ENCODE assay signal across 8 mouse cellular contexts in the genomic region with DNA sequence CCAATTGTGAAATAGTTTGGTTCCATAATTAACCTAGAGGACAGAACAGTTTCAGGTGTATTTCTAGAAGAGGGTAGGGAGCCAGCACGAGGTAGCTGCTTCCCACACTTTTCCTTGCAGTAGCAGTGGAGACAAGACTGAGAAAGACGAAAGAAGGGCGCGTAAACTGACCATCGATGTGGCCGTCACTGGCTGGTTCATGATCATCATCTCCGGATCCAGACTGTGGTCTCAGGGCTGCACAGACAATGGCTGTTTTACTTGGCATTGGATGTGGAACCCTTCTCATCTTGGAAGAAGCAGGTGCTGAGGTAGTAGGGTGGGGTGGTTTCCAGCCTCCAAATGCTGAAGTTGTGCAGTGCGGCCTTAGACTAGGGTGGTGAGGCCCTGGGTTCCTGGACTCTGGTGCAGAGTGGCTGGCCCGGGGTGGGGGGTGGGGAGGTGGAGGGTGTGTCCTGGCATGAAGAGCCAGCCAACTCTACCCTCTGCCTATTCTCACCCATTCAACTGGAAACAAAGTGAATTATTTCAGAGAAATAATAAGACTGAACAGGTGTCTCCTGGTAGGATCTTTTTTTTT. TPM values are rescaled to one million over a fixed set of nuclear protein-coding genes. Genes with fewer than 3 reads are reported as not detected.
A peak's percentile ranks its signal among the peaks of the same experiment; 100 is the strongest.
DNase-seq lines count a peak whose midpoint lies in the region; ATAC-seq and TF ChIP-seq lines count a peak whose summit lies in the region.

No protein-coding gene starts in this region.

- H3K4me1 ChIP-seq in heart, postnatal 0 days (ENCODE audit: control insufficient read depth, insufficient read depth), result 0 out of 2 replicates have a peak, but pooled peaks cover 5% of the 10 kb centered on the region
- H3K4me1 ChIP-seq in brown adipose tissue, adult 24 weeks (ENCODE audit: control insufficient read depth, insufficient read depth, insufficient read length, low read length), result no peaks in the 10 kb centered on the region
- 0 out of 2 replicates have a peak, but pooled peaks cover 7% of the 10 kb centered on the region for H3K4me1 ChIP-seq in hindbrain, postnatal 0 days (ENCODE audit: insufficient read depth, low read length)
- peaks cover 12% of the 10 kb centered on the region for H3K4me1 ChIP-seq in midbrain, embryonic 14.5 days (ENCODE audit: control insufficient read depth, insufficient read depth, low read length)

- peak overlapping the region; percentile 75 for H3K4me3 ChIP-seq in heart, postnatal 0 days (ENCODE audit: low read depth, low read length)
- H3K4me3 ChIP-seq in brown adipose tissue, adult 24 weeks (ENCODE audit: insufficient read depth, low read depth, low read length), result peak overlapping the region; percentile 86
- H3K4me3 ChIP-seq in hindbrain, postnatal 0 days (ENCODE audit: low read length), result peak overlapping the region; percentile 48
- peak overlapping the region; percentile 47 for H3K4me3 ChIP-seq in midbrain, embryonic 14.5 days (replicated peaks; ENCODE audit: low read depth, low read length)

- TF ChIP-seq EP300 in heart, postnatal 0 days (IDR thresholded peaks at IDR 0.05; ENCODE audit: low read depth), result no peak

- 40% methylated on average over 9 of the region's 9 CpGs for WGBS in heart, postnatal 0 days
- WGBS in hindbrain, postnatal 0 days, result 32% methylated on average over 9 of the region's 9 CpGs
- 35% methylated on average over 9 of the region's 9 CpGs for WGBS in midbrain, embryonic 14.5 days

- no peak for DNase-seq in heart, postnatal 0 days (ENCODE audit: low spot score)
- DNase-seq in heart, postnatal 10 days, result no peak
- DNase-seq in hindbrain, postnatal 0 days (ENCODE audit: low spot score), result no peak
- no peak for DNase-seq in midbrain, embryonic 14.5 days
- DNase-seq in yolk sac, embryonic 10.5 days (ENCODE audit: low spot score), result no peak
- DNase-seq in layer of hippocampus, postnatal 10 days (ENCODE audit: low spot score in 2 of 2), result no peak

- H3K9ac ChIP-seq in heart, postnatal 0 days (replicated peaks; ENCODE audit: low read depth, low read length), result peak overlapping the region; percentile 74; the same call in 1 of the 2 replicates
- peak overlapping the region; percentile 62; the same call in 1 of the 2 replicates for H3K9ac ChIP-seq in hindbrain, postnatal 0 days (replicated peaks; ENCODE audit: low read length)
- peak overlapping the region; percentile 77; the same call in 1 of the 2 replicates for H3K9ac ChIP-seq in midbrain, embryonic 14.5 days (replicated peaks; ENCODE audit: low read length)

- intact Hi-C loops in heart, postnatal 10 days (cut with DNase I), result loop anchor here (2.0 kb wide), 1 partner anchor 47 kb away; no protein-coding TSS in a partner anchor

- no peak overlapping the region for H3K27ac ChIP-seq in heart, postnatal 0 days (ENCODE audit: low read depth)
- H3K27ac ChIP-seq in brown adipose tissue, adult 24 weeks (replicated peaks; ENCODE audit: low read depth, low read length), result no peak overlapping the region
- H3K27ac ChIP-seq in hindbrain, postnatal 0 days, result peak overlapping the region; percentile 83; the same call in 1 of the 2 replicates
- H3K27ac ChIP-seq in midbrain, embryonic 14.5 days (replicated peaks; ENCODE audit: low read depth, low read length), result peak overlapping the region; percentile 93; the same call in 1 of the 2 replicates

- peak overlapping the region; percentile 72 for H3K4me2 ChIP-seq in heart, postnatal 0 days (ENCODE audit: low read depth, low read length)
- peak overlapping the region; percentile 68 for H3K4me2 ChIP-seq in hindbrain, postnatal 0 days (ENCODE audit: low read depth, low read length)
- H3K4me2 ChIP-seq in midbrain, embryonic 14.5 days (ENCODE audit: low read length), result peak overlapping the region; percentile 68

- H3K9me3 ChIP-seq in heart, postnatal 0 days (replicated peaks; ENCODE audit: control insufficient read depth, low read length), result no peaks in the 10 kb centered on the region
- H3K9me3 ChIP-seq in hindbrain, postnatal 0 days (ENCODE audit: low read length), result no peaks in the 10 kb centered on the region
- no peaks in the 10 kb centered on the region for H3K9me3 ChIP-seq in midbrain, embryonic 14.5 days (ENCODE audit: control insufficient read depth, low read length)

- no peaks in the 10 kb centered on the region for H3K36me3 ChIP-seq in heart, postnatal 0 days (replicated peaks; ENCODE audit: control insufficient read depth, insufficient read depth, low read length)
- H3K36me3 ChIP-seq in hindbrain, postnatal 0 days (ENCODE audit: insufficient read depth, low read length), result no peaks in the 10 kb centered on the region
- no peaks in the 10 kb centered on the region for H3K36me3 ChIP-seq in midbrain, embryonic 14.5 days (ENCODE audit: control insufficient read depth, insufficient read depth, low read length)

- ATAC-seq in heart, postnatal 0 days (ENCODE audit: insufficient read depth, low read depth), result no peak
- ATAC-seq in hindbrain, postnatal 0 days, result no peak; the same call in 1 of the 2 replicates
- ATAC-seq in midbrain, embryonic 14.5 days (ENCODE audit: low FRiP score, low TSS enrichment), result no peak
- ATAC-seq in frontal cortex, adult (ENCODE audit: low TSS enrichment), result no peak

- no peaks in the 10 kb centered on the region for H3K27me3 ChIP-seq in heart, postnatal 0 days (ENCODE audit: control insufficient read depth, insufficient read depth, low read length)
- H3K27me3 ChIP-seq in hindbrain, postnatal 0 days (ENCODE audit: insufficient read depth, low read length), result no peaks in the 10 kb centered on the region
- no peaks in the 10 kb centered on the region for H3K27me3 ChIP-seq in midbrain, embryonic 14.5 days (ENCODE audit: control insufficient read depth, insufficient read depth, low read length)

- no peak for TF ChIP-seq CTCF in heart, postnatal 0 days (IDR thresholded peaks at IDR 0.05; ENCODE audit: low read depth)
- TF ChIP-seq CTCF in hindbrain, postnatal 0 days (IDR thresholded peaks at IDR 0.05; ENCODE audit: low read depth), result no peak

RNA-seq across cellular contexts. Expression of a gene that starts 45.5 kb away (rescaled TPM):
- 18.2 and 21.8 TPM in 2 replicates for total RNA-seq in heart, postnatal 0 days (2014; rRNA removed; ENCODE audit: low replicate concordance)
- 6.7 and 8.3 TPM in 2 replicates for polyA plus RNA-seq in heart, postnatal 0 days (2015; fragmentation: Nextera tagmentation; extraction: Ambion mirVana)
- total RNA-seq in heart, postnatal 10 days (2021), result 10 to 100 TPM; 57.8 to 61.3 TPM
- 14.1 and 21.8 TPM in 2 replicates for polyA plus RNA-seq in brown adipose tissue, adult 24 weeks (2012; ENCODE audit: insufficient read depth, insufficient read length, missing spikeins)
- 41.0 and 42.9 TPM in 2 replicates for total RNA-seq in hindbrain, postnatal 0 days (2014; rRNA removed)
- 14.9 and 15.0 TPM in 2 replicates for polyA plus RNA-seq in hindbrain, postnatal 0 days (2015; fragmentation: Nextera tagmentation; extraction: Ambion mirVana)
- polyA plus RNA-seq in midbrain, embryonic 14.5 days (2014; fragmentation: Nextera tagmentation; extraction: Ambion mirVana), result 19.1 and 19.6 TPM in 2 replicates
- total RNA-seq in layer of hippocampus, postnatal 10 days (2021), result 10 to 100 TPM; 89.6 to 92.3 TPM

Comparison
In these comparisons a context has a peak if more than half of its experiments do, and no peak if none do; other contexts are left out.
1. H3K27ac ChIP-seq: peak in hindbrain, postnatal 0 days (single experiment) and midbrain, embryonic 14.5 days (single experiment); none in heart, postnatal 0 days (single experiment) and brown adipose tissue, adult 24 weeks (single experiment).
2. Peak in every context shown above with its lines, with median percentiles within 50 percentile points of each other: H3K4me2 ChIP-seq, H3K4me3 ChIP-seq and H3K9ac ChIP-seq.